Mouse (Mus musculus): Measurements from ENCODE around the gene Gm13871.
"Not testable (repeated sequence)": the region's sequence is repeated elsewhere in the genome, so short reads cannot be mapped to it uniquely, and the experiment has no call there.

Gm13871 gene

GRCm38 (mm10) chr4:73905853-73906252 lies at the start of gene Gm13871:
Gene Gm13871 (minus strand): TSS chr4:73905953.
- not testable (repeated sequence) for DNase-seq

GRCm38 (mm10) chr4:73950375-73950896 lies 44.7 kb upstream of the Gm13871 start, which contains the start of gene 2310002L09Rik:
Gene 2310002L09Rik (minus strand): TSS chr4:73950846.
- DNase-seq, result no peak

DNA sequence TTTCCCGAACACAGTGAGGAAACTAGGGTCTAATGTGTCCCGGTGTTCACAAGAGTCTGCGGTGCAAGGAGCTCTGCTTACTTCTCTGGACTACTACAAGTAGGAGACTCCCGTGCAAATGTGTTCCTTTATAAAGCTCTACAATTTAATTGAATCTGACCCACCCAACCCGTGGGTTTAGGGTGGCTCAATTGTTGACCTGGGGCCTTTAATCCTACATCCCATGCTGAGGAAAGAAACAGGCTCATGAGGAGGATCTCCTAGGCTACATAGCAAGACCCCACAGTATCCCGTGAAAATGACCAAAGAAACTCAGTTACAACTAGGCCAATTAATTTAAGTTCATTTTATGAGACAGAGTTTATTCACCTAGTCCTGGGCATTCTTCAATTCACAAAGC lies 14.9 kb upstream of the Gm13871 start, which contains the start of gene Gm11756:
Gene Gm11756, minus strand, starts transcription at position 101 of the 400 bp plus-strand sequence.
- DNase-seq, result not testable (repeated sequence)

- DNase-seq, result not testable (repeated sequence)
These were observed 14.7 kb downstream of the Gm13871 start, which contains the start of gene Gm11757 for GRCm38 (mm10) chr4:73891012-73891411. Gene Gm11757 (minus strand): TSS chr4:73891112.

GRCm38 (mm10) chr4:73876166-73876565 lies 29.6 kb downstream of the Gm13871 start, which contains the start of gene Gm11758:
Gene Gm11758 (minus strand): TSS chr4:73876266.
- not testable (repeated sequence) for DNase-seq
